Mouse (Mus musculus) spleen, adult 18-20 months (tissue): ENCODE results near the gene Gm4707.
"Not testable (repeated sequence)": the region's sequence is repeated elsewhere in the genome, so short reads cannot be mapped to it uniquely, and the experiment has no call there.

ENCODE experiments used
- DNase-seq, 2 experiments: peaks; one replicate each; pipeline ENCODE4 v3.0.0; 2022; ENCODE audit warnings: mixed read lengths in 2 of 2

Gene Gm4707

GRCm38 (mm10) chr17:71444126-71444525, 15.6 kb downstream of the Gm4707 start:
- no peak for DNase-seq

- no peak for DNase-seq
Observed at GRCm38 (mm10) chr17:71443273-71443672, 16.4 kb downstream of the Gm4707 start.

GRCm38 (mm10) chr17:71422502-71422901, 37.2 kb downstream of the Gm4707 start:
- DNase-seq, result not testable (repeated sequence)

DNA sequence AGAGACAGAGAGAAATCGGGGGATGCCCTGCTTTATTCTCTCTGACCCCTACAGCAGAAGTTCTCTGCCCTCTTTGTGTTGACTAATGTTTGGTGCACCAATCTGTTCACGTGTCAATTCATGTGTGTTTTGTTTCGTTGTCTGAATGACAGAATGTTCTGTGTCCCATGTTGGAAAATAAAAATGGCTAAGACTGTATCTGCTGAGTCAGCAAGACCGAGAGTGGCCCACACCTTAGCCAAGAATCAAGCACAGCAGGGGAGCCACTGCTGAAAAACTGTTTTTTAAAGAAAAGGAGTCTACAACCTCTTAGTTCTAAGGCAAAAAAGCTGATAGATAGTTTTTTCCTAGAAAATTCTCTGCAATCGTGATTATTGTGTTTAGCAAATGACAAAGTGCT, 40.3 kb downstream of the Gm4707 start:
- DNase-seq, result not testable (repeated sequence)

GRCm38 (mm10) chr17:71417008-71417407, 42.7 kb downstream of the Gm4707 start:
- no peak for DNase-seq
